Mouse (Mus musculus) embryo, embryonic 10.5 days (tissue): ENCODE measurements around the gene Cntnap2.

ENCODE experiments used
- DNase-seq: peaks from one replicate; pipeline ENCODE4 v3.0.0-alpha.2; 2015; ENCODE audit warnings: low spot score

Gene Cntnap2

GRCm38 (mm10) chr6:45938263-45938662 lies 879.1 kb downstream of the Cntnap2 start:
- DNase-seq, result no peak

DNA sequence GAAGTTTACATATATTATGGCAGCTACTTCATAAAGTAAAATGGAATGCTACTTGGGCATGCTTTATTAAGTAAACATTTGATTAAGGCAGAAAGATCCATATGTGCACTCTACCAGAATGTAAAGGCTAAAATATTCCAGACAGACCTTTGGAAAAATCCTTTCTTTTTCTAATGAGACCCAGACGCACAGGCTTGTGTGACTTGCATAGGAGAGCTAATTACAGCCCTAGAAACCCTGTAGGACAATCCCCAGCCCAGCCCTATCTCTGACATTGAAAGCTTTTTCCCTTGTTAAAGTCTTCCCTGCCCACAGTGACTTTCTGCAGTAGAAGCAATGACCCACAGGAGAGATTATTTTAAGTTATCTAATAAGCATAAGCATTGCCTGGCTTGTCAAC lies 879.6 kb downstream of the Cntnap2 start:
- peak; percentile 17 for DNase-seq

- DNase-seq, result no peak
Observed at GRCm38 (mm10) chr6:45945144-45945985, 886.2 kb downstream of the Cntnap2 start.

- DNase-seq, result no peak
Observed at GRCm38 (mm10) chr6:45954773-45955172, 895.6 kb downstream of the Cntnap2 start.

- no peak for DNase-seq
Observed at GRCm38 (mm10) chr6:45964494-45964893, 905.3 kb downstream of the Cntnap2 start.

DNA sequence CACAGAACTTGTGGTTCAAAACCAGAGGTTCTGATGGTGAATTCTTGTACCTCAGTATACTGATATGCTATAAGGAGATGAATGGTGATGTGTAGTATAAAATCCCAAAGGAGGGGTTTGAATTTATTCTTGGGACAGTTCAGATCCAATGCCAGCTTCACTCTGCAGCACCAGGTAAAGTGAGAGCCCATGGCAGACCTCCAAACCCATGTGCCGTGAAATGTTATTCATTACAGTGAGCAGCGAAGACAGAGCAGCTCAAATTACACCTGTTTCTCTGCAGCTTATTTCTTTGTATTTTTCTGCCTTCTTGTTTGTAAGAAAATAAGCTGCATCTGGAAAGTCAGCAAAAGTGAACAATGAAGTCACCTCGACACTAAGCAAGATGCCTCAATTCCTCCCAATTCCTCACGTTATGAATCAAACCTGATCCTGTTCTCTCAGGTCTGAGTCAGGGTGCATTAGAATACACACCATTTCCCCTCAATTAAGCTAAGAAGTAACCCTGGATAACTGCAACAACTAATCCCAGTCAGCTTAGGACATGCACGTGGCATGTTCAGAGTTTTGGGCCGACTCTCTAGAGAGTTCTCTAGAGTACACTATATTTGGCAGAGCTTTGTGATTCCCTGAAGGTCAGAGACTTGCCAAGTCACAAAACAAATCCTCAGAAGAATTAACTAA lies 915.5 kb downstream of the Cntnap2 start:
- DNase-seq, result no peak

- DNase-seq, result no peak
Observed at GRCm38 (mm10) chr6:45979171-45979570, 920.0 kb downstream of the Cntnap2 start.

- DNase-seq, result no peak
Observed at GRCm38 (mm10) chr6:45988051-45988450, 928.9 kb downstream of the Cntnap2 start.

- no peak for DNase-seq
Observed at GRCm38 (mm10) chr6:45991086-45991485, 931.9 kb downstream of the Cntnap2 start.

GRCm38 (mm10) chr6:46022515-46023143 lies 963.5 kb downstream of the Cntnap2 start:
- no peak for DNase-seq

DNA sequence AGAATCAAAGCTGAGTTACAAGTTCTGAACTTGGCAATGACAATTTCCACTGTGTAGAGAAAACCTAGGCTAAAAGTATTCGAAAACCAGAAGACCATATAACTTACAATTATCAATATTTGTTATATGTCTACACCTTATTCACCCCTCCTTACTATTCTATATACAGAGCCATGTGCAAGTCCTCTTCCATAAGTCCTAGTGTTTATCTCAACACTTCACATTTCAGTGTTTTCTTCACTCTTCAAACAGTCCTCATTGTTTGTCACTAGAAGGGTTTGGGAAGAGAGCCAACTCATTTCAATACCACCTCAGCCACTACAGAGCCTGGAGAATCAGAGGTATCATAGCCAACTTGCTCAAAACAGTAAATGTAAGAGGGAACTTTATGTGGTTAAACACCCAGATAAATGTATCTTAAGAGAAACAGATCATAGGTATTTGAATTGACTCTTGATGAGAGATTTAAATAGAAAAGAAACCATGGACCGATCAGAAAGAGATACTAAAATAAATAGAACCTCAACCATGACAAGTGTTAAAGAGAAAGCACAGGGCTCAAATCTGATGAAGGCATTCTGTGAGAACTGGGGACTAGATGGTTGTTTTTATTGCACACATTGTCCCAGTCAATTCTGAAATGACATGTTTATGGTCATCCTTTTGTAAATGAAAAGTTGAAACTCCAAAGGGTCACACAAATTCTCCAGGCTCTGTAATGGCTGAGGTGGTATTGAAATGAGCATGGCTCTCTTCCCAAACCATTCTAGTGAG lies 972.9 kb downstream of the Cntnap2 start:
- no peak for DNase-seq

DNA sequence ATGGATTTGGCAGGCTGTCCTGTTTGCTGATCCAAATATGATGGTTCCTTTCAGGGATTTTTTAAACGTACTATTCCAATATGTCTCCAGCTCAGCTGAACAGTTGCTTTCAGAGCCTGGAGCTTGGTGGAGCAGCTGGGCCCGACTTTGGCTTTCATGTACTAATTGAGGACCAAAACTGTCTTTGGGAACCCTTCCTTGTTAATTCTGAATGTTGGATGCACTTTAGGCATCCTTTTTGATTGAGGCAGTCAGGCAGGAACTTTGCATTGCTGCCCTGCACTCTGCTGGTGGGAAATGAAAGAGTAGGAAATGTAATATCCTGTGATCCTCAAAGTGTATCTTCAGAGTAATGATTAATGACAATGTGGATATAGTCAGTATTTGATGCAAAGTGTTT lies 974.0 kb downstream of the Cntnap2 start:
- DNase-seq, result no peak

DNA sequence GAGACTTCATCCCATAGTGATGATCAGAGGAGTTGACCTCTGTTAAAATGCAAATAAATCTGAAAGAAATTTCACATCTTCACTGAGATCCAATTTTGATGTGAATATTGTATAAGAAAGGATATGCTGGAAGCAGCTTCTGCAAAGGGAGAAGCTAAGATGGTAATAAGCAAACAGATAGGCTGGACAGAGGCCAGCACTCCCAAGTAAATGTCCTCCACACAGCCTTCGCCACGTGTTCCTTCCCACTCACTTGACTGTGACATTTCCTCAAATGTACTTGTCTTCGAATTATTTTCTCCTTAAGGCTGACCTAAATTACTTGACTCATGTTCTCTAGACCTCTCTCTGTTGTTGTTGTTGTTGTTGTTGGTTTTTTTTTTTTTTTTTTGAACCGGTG lies 981.5 kb downstream of the Cntnap2 start:
- no peak for DNase-seq

DNA sequence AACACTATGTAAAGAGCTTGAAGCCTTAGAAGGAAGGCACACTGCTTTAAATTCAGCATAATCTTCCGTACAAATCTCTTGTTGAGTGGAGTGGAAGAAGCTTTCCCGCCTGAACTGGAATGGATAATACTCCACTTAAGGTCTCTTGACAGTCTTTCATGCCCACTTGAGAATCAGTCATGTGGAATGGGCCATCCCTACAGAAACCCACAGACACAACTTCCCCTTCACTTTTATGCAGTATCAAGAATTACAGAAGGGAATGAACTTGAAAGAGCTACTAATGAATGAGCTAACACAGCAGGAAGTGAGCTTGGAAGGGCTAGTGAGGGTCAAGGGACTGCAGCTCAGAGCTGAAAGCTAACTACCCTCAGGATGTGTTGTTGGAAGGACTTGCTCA lies 1021.1 kb downstream of the Cntnap2 start:
- DNase-seq, result peak; percentile 4

GRCm38 (mm10) chr6:46081432-46081831 lies 1022.3 kb downstream of the Cntnap2 start:
- no peak for DNase-seq

- no peak for DNase-seq
Observed at GRCm38 (mm10) chr6:46143189-46143841, 1084.2 kb downstream of the Cntnap2 start.

GRCm38 (mm10) chr6:46166837-46167236 lies 1107.7 kb downstream of the Cntnap2 start:
- DNase-seq, result no peak

DNA sequence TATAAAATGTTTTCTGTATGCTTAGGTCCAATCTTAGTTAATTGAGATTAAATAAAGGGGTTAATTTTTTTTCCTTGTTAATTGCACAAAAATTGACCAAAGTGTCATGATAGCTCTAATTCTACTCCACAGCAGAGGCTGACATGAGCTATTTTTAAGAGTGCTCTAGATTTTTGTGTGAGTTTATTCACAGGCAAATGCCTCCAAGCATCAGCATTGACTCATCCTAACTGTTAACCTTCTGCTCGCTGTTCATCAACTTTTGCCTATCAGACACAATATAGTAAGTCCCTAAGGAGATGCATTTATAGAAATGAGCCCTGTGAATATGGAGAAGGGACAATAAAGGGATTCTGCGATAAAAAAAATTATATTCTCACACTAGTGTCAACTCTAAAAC lies 1138.1 kb downstream of the Cntnap2 start:
- DNase-seq, result no peak

GRCm38 (mm10) chr6:46201828-46202227 lies 1142.7 kb downstream of the Cntnap2 start:
- no peak for DNase-seq

GRCm38 (mm10) chr6:46205531-46205930 lies 1146.4 kb downstream of the Cntnap2 start:
- DNase-seq, result no peak

GRCm38 (mm10) chr6:46232889-46233288 lies 1173.7 kb downstream of the Cntnap2 start:
- DNase-seq, result no peak

DNA sequence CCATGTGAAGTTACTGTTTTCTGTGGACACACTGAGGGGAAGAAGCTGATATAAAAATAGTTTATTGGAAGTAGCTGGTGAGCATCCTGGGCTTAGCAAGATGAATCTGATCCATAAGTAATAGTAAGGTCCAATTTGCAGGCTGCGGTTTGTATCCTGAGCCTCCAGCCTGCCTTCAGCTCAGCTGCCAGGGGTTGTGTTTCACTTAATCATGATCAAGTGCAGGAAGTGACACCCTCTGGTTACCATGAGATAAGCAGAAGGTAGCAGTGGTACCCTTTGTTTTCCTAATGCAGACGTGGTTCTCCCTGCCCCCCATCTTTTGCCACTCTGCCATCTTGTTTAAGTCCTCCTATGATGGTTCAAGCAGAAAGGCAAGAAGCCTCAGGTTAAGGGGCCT lies 1181.2 kb downstream of the Cntnap2 start:
- no peak for DNase-seq
